Mouse (Mus musculus): ENCODE data around the gene Plxnd1. TPM values are rescaled to one million over a fixed set of nuclear protein-coding genes. Genes with fewer than 3 reads are reported as not detected.

Plxnd1 gene
- total RNA-seq, 2 experiments from 2014 or later: 79.7 to 91.8 TPM

DNA sequence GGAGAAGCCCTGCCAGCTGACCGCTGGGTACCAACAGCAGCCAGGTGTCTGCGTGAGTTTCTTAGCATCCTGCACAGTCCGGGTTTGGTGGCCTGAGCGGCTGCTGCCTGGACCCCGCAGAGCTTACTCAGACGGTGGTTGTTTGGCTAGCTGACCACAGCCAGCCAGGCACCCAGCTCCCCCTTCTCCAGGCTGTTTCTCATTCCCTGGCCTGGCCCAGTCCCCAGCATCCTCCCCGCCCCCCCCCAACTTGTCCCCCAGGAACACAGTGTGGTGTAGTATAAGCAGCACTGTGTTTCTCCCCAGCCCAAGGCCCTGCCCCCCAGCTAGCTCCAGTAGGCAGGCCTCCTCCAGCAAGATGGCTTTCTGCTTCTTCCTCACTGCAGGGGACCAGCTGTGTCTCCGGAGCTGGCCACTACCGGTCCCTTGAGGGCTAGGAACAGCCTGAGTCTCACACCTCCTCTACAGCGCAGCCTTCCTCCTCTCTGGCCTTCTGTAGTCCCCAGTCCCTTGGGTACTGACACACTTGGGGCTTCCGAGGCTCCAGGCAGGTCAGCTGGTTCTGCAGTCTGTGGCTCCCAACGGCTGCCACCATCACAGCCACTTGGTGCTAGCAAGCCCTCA is 8.2 kb downstream of the Plxnd1 start:
- intact Hi-C loops (cut with DNase I): no loop called here
- no peak for DNase-seq (ENCODE audit: low spot score)

DNA sequence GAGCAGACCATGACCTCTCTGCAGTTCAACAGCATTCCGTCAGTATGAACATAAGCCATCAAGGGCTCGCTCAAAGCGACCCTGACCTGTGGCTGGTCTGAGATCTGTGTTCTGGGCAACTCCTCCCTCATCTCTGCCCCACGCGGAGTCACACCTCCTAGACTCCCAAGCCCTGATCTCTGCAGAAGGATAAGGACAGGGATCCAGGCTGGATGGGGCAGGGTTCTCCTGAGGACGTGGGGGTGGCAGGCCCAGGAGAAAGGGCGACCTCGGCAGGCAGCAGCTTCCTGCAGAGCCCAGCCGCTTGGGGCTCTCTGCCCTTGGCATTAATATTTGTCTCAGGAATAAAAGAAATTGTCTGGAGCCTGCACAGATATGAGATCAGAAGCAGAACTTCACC is 9.2 kb downstream of the Plxnd1 start:
- intact Hi-C loops (cut with DNase I): no loop called here
- no peak for DNase-seq (ENCODE audit: low spot score)

DNA sequence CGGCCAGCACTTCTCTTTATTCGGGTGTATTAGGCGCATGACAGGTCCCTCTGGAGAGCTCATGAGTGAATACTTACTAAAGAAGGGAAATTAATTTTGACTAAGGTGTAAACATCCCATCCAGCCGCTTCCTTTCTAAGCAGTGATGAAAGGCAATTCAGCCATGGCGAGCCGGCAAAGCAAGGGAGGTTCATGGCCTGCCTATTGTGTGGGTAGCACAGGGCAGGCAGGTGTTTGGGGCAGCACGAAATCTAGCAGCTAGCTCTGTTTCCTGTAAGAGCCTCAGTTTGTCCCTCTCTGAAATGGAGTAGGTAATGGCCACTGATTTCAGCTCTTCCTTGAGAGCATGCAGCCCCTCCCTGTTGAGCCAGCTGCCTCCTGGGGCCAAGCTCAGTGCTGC is 10.2 kb downstream of the Plxnd1 start:
- DNase-seq (ENCODE audit: low spot score): no peak
- intact Hi-C loops (cut with DNase I): no loop called here

DNA sequence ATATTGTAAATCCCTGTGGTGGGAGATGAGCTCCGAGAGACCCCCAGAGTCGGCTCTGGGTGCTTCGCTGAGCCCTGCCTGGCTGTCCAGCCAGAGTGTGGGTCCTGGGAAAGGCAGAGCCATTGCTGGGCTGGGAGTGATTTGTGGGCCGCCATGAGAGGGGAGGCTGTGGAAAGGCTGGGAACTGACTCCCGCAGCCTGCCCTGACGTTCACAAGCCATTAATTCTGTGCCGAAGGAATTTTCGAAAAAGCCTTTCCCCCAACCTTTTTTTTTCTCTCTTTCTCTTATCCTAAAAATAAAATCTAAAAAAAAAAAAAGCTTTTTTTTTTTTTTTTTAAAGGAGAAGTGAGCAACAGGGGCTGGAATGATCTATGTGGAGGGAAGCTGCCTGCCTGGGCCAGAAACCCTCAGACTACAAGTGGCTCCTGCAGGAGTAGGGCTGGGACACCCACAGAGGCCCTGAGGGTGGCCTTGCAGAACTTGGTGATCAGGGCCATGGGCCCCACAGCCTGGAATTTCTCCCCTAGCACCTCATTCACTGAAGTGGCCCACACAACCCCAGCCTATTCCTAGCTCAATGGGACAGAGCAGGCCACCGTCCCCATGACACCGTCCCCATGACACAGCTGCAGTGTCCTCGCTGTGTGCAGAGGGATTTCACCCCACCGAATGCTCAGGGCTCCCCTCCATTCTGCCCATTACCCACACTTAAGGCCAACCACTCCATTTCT is 11.3 kb downstream of the Plxnd1 start:
- no peak for DNase-seq (ENCODE audit: low spot score)
- intact Hi-C loops (cut with DNase I): no loop called here

DNA sequence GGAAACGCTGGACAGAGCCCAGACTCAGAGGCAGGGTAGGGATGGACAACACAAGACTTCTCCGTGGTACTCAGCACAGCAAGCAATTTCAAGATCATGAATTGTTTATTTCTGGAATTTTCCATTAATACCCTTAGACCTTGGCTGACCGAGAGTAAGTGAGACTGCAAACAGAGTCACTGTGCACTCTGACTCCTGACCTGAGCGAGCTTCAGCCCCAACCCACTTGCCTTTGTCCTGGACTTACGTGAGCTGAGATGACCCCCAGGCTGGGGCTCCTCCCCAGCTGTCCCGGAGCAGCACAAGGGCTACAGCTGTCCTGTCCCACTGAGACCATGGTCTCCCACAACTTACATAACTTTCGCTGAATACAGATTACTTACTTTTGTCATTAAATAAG is 11.9 kb downstream of the Plxnd1 start:
- no peak for DNase-seq (ENCODE audit: low spot score)
- intact Hi-C loops (cut with DNase I): no loop called here

DNA sequence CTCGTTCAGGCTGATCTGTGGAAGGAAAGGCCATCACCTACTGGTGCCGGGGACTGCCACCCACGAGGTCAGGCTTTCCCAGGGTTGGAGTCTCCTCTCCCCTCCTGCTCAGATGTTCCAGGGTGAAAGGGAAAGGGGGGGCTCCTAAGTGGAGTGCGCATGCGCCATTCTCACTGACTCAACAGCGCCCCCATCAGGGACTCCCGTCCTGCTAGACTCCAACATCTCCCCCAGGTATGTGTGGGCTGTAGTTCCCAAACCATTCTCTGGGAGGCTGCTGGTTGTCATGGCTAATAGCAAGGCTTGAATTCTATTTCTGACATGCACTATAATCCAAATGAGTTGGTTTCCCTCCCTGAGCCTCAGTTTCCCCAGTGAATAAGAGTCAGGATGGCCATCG is 16.2 kb downstream of the Plxnd1 start:
- no peak for DNase-seq (ENCODE audit: low spot score)
- intact Hi-C loops (cut with DNase I): no loop called here

DNA sequence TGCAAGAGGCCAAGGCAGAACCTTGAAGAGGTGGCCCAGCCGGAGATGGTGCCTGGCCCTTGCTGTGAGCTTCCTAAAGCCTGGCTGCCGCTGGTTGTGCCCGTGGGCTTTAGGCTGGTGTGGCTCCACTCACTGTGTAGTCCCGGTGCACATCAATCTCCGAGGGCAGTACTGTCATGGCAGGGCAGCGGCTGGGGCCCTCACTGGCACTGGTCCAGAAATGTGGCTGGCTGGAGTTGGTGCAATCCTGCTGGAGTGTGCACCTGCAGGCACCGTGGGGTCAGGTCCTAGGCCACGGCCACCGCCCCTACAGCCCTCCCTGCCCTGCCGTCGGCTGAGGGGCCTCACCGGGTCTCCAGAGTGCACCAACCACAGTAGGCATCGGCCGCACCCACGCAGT is 17.0 kb downstream of the Plxnd1 start:
- no peak for DNase-seq (ENCODE audit: low spot score)
- intact Hi-C loops (cut with DNase I): no loop called here

DNA sequence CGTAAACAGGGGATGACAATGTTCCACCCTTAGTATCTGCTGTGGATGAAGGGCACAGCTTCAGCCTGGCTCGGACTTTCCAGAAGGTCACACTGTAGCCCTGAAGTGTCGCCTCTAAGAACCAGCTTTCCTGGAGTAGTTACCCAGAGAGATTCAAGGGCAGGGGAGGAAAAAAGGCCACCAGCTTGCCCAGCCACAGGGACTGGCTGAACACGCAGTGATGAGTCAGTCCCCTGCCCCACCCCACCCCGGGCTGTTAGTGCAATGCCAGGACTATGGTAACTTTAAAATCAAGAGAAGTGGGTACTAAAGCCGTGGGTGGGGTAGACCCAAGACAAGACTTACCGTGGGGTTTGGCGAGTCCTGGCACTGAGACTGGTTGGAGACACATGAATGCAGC is 19.2 kb downstream of the Plxnd1 start:
- intact Hi-C loops (cut with DNase I): no loop called here
- no peak for DNase-seq (ENCODE audit: low spot score)

DNA sequence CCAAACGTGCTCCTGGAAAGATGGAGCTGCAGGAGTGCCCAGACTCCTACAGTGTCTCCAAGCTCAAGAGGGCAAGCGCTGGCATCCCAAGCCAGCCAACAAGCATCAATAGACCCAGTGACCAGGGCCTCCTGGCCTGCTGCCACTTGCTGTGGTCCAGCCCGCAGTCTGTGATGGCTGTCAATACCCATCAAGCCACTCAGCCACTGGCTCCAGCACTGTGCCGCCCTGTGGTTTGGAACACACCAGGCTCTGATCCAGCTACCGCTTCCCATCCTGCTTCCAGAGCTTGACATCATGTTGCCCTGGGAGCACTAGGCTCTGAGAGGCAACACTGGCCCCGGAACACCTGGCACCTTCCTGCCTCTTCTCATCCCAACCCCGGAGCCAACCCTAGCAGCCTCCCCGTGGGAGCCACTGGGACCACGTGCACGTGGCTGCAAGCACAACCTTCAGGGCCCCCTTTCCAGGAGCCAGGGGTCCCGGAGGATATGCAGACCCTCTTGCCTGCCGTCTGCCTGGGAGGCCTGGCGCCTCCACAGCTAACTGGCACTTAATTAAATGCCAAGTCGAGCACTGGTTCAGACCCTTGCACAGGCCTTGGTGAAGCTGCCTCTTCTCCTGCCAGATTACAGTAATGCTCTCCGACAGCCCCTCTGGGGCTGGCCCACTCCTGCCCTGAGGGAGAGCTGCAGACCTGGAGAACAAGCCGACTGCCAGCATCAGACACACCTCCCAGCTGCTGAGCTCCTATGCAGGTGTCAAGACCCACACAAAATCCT is 20.7 kb downstream of the Plxnd1 start:
- no peak for DNase-seq (ENCODE audit: low spot score)
- intact Hi-C loops (cut with DNase I): no loop called here

DNA sequence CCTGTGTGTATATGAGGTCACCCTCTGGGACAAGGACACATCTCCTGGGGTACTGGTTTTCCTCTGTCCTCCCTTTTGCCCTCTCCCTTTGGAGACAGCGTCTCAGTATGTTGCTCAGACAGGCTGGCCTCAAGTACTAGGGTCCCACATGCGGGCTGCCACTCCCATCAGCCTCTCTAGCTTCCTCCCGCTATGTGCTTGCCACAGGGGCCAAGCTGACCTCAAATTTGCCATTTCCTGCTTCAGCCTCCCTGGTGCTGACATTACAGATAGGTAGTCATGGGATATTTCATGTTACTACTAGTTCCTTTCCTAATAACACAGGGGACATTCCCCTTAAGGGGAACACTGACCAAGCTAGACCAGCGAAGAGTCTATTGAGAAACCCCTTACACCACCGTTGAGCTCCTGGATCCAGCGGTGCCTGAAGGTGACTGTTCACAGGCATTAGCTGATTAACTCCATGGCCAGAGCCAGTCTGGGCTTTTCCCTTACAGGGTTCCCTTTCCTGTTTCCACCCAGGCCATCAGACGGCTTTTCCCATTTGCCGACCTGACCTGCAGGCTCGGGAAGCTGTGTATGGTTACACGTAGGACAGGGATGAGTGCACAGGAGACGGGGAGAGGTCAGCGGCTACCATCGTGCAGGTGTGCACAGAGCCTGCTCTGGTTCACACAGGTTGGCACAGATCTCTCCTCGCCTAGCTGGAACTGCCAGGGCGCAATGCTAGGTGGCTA is 21.5 kb downstream of the Plxnd1 start:
- DNase-seq (ENCODE audit: low spot score): no peak

DNA sequence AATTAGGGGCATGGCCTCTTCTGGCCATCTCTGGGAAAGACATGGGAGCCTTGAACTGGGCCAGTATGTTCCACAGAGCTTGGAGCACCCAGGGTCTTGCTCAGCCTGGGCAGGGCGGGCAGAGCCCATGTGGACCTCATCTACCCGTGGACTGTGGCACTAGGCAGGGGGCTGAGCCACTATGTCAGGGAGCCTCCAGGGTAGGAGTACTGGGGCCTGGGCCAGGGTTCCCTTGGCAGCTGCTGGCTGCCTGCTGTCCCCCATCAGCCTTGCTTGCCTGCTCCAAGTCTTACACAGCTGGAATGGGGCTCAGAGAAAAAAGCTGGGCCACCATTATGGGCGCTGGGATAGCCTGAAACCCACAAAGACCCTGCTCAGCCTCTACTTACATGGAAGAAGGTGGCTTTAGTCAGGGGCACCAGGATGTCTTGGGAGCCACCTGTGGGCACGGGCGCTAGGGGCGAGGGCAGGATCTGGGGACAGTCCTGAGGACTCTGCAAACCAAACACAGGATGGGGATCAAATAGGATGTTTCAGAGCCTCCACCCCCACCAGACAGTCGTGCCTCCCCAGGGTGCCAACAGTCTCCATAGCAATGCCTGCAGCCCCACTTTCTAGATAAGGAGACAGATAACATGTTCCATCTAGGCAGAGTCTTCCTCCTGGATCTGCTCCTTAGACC is 22.6 kb downstream of the Plxnd1 start:
- no peak for DNase-seq (ENCODE audit: low spot score)
- intact Hi-C loops (cut with DNase I): no loop called here

More for the DNA sequence above, 21.5 kb downstream of the Plxnd1 start:
- intact Hi-C loops (cut with DNase I): no loop called here

DNA sequence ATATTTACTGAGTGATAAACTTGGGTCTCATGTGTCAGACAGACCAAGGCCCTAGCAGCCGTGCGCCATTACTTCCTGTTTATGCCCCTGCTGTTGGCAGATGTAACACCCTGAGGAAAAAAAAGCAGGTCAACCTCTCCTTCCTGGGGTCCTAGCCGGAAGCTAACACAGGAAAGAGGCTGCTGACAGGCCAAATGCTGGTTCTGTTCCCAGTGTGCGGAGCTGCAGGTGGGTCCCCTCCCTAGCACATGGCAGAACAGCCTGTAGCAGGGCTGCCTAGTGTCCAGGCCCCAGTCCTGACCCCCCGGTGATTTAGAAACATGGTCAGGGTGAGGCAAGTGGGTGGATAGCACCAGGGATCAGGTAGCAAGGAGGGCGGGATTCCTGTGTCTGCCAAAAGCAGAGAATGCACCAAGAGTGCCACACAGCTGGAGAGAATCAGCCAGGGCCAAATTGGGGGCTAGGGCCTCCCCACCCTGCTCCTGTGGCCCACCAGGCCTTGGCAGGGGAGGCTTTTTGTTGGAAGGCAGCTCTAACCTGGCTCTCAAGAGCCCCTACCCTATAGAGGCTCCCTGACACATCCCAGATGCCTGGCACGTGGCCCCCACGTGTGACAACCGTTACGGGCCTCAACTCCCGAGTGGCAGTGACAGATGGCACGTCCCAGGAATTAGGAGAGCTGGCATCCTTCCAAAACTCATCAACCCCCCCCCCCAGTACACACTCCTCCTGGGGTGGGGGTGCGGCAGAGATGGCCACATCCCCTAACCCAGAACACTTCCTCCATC is 23.3 kb downstream of the Plxnd1 start:
- DNase-seq (ENCODE audit: low spot score): no peak
- intact Hi-C loops (cut with DNase I): no loop called here

DNA sequence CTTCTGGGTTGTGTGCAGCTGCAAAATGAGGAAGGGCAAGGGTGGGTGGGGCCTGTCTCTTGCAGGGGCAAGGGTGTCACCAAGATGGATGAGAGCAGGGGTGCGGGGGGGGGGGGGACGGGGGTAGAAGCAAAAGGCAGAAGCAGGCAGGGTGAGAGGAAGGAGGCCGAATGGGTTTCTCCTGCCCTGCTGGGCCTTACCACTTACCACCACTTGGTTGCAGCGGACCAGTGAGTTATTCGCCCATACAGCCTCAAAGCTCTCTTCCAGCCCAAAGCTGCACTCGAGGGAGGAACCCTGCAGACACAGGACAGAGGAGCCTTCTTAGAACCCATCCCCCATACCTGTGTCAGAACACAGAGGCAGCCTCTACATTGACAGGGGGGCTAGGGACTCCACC is 24.9 kb downstream of the Plxnd1 start:
- intact Hi-C loops (cut with DNase I): no loop called here
- no peak for DNase-seq (ENCODE audit: low spot score)

DNA sequence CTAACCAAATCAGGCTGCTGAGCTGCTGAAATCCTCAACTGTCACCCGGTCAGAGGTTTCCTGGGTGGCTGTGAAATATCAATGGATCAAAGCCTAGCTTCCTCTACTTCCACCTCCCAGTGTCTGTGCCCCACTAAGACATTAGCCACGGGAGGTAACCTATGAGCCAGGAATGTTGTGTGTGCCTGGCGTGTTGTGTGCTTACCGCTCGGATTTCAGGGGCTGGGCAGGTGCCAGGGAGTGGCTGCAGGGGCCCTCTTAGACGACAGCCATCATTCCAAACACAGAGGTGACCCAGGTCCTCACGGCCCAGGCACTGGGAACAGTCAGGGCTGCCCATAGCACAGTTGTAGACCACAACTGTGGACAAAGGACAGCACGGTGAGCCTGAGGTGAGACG is 25.7 kb downstream of the Plxnd1 start:
- no peak for DNase-seq (ENCODE audit: low spot score)
- intact Hi-C loops (cut with DNase I): no loop called here

DNA sequence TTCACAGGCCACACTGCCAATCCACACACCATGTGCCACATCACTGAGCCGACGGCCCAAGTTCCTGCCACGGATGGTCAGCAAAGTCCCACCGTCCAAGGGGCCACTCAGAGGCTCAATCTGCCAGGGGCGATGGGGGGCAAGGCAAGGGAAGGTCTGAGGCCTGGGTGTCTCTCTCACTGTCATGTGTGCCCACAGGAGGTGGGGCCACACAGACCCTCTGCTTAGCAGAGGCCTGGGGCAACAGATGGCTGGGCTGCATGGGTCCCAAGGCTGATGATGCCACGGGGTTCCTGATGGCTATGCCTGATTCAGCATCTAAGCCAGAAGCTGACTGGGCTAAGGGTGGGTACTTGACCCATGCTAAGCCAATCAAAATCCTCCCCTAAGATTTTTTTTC is 26.1 kb downstream of the Plxnd1 start:
- intact Hi-C loops (cut with DNase I): no loop called here
- DNase-seq (ENCODE audit: low spot score): no peak

DNA sequence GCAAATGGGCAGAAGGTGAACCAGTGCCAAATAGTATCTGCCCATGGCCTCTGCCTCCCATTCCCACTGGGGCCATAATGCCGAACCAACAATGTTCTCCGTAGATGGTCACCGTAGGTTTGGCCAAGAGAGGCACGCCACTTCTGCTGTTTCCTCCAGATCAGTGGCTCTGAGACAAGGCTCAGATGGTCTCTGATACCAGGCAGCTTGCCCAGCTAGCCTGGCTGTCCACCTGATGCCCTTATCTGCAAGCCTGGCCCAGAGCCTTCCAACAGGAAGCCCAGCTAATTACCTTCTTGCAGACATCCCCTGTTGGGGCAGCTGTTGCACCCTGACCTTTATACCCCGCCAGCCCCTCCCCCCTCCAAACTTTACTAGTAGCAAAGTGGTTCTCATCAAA is 26.7 kb downstream of the Plxnd1 start:
- no peak for DNase-seq (ENCODE audit: low spot score)
- intact Hi-C loops (cut with DNase I): no loop called here

DNA sequence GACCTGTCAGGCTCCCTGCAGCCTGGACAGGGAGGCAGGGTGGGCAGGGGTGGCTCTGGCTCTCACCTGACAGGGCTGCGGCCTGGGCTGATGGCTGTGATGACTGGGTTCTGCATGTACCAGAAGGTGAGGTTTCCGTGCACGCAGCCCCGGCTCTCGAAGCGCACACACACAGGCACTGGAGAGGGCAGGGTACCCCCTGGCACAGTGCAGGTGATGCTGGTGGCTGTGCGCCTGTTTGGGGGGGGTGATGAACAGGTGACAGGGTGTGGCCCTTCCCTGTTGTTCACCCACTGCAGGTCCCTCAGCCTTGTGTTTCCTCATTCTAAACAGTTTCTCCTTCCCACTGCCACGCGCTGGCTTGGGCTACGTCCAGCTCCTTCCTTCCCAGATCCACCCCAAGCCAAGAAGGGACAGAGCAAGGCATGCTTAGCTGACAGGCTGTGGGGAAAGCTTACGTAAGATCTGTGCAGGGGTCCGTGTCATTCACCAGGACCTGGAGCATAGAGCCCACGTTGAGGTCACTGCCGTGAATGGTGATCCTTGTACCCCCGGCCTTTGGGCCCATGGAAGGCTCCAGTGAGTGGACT is 27.4 kb downstream of the Plxnd1 start:
- no peak for DNase-seq (ENCODE audit: low spot score)
- intact Hi-C loops (cut with DNase I): no loop called here

DNA sequence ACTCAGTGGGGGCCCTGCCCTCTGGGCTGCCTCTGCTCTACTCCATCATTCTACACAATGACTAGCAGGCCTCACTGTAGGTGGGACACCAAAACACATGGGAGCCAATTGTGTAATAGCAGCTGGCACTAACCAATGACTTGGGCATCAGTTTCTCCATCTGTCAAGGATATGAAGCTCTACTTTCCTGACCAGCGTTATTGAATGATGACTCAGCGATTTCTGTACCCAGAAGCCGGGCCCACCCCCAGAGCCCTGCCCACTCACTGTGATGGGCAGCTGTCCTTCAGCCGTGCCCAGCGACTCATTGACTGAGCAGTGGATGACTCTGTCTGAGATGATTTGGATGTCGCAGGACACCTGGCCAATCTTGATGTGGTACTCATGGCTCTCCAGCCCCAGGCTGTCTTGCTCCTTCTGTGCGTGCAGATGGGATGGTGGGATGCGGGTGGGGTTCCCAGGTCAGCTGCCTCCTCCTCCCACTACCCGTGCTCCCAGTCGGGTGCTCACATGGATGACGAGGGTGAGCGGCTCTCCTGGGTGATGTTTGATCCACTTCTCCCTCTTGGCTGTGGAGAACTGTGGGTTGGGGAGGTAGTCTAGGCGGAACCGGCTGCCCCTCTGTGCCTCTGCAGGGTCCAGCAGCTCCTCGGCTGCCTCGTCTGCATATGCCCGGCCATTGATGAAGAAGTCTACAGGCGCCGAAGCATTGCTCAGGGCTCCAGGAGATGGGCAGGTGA is 28.4 kb downstream of the Plxnd1 start:
- no peak for DNase-seq (ENCODE audit: low spot score)
- intact Hi-C loops (cut with DNase I): no loop called here
